Mouse (Mus musculus) ovary, postnatal 36 days (tissue): ENCODE results near the gene Olfr1179.
"Not testable (repeated sequence)": the region's sequence is repeated elsewhere in the genome, so short reads cannot be mapped to it uniquely, and the experiment has no call there.

Experiments used
- DNase-seq: peaks from one replicate; pipeline ENCODE4 v3.0.0; 2022; ENCODE audit warnings: low spot score, mixed read lengths

Gene Olfr1179

GRCm38 (mm10) chr2:88406353-88406752 lies at the start of gene Olfr1179:
Gene Olfr1179 (minus strand): TSS chr2:88406453.
- DNase-seq, result no peak

DNA sequence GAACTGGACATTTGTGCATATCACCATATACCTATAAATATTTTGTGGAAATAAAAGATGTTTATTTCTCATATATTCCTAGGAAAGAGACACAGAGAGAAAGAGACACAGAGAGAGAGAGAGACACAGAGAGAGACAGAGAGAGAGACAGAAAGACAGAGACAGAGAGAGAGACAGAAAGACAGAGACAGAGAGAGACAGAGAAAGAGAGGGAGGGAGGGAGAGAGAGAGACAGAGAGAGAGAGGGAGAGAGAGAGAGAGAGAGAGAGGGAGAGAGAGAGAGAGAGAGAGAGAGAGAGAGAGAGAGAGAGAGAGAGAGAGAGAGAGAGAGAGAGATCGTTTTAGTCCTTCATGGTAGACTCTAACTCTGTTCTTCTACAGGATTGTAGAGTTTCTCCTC lies 48.3 kb upstream of the Olfr1179 start, which contains the start of gene Olfr1183:
Olfr1183 (plus strand) TSS at position 301 of the 400 bp plus-strand sequence.
- not testable (repeated sequence) for DNase-seq

- DNase-seq, result no peak
These were observed 42.8 kb upstream of the Olfr1179 start, which contains the start of gene Gm13757 for GRCm38 (mm10) chr2:88449031-88449430. Gene Gm13757 (minus strand): TSS chr2:88449131.

DNA sequence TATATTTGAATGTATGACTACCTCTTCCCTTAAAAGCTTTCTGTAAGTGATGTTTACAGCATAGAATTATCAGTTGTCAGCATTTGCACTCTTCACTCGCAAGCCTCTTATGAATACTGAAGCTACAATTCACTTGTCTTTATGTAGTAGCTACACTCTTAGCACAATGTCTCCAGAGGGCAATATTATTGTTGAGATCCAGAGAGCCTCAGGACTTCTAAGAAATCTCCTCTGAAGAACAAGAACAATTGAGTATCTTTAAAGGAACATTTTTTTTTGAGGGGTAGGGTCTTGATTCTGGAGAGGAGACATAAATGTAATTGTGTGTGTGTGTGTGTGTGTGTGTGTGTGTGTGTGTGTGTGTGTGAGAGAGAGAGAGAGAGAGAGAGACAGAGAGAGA lies 19.8 kb upstream of the Olfr1179 start, which contains the start of gene Olfr1181:
Olfr1181 (minus strand) TSS at position 101 of the 400 bp plus-strand sequence.
- DNase-seq, result no peak

- no peak for DNase-seq
These were observed 12.8 kb upstream of the Olfr1179 start, which contains the start of gene Olfr1180 for GRCm38 (mm10) chr2:88419051-88419450. Gene Olfr1180 (minus strand): TSS chr2:88419151.

DNA sequence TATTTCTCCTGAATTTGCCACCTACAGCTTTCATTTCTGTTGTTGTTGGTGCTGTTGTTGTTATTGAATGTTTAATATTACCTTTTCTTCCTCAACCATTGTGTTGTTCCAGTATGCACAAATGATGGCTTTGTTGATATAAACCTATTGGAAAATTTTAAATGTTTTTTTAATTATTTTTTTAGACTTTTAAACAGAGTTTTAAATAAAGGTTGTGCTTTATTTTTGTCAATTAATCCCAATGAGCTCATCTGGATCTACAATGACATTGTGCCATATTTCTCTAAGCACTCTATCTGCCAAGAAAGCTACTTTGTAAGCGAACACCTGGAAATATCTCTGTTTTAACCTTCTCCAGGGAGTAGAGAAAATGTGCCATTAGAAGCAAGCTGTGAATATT lies 19.5 kb downstream of the Olfr1179 start, which contains the start of gene Olfr1178:
Olfr1178 (plus strand) TSS at position 301 of the 400 bp plus-strand sequence.
- DNase-seq, result no peak

DNA sequence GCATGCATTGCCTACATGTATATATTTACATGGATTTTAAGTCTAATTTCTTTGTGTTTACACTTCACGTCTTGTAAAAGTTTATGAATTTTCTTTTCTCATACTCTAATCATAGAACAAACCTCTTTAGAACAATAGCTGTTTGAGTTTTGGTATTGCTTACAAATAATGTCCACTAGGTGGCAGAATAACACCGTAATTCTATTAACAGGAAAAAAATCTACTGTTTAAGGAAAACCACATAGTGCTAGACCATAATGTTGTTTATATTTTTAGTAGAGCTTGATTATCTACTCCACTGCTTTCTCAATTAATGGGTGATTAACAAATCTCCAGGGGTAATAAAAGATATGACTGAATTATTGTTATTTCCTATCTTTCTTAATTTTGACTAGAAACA lies 49.9 kb downstream of the Olfr1179 start:
- no peak for DNase-seq
